Mouse (Mus musculus) adrenal gland, adult 2 months (tissue): ENCODE measurements around the gene Emx1. TPM values are rescaled to one million over a fixed set of nuclear protein-coding genes. Genes with fewer than 3 reads are reported as not detected.
A peak's percentile ranks its signal among the peaks of the same experiment; 100 is the strongest.

Experiments used
- DNase-seq: peaks from one replicate; pipeline ENCODE4 v3.0.0; 2021
- polyA plus RNA-seq: library from polyadenylated mRNA; depleted of rRNA; stranded (reverse); fragments of >200 nt; gene quantifications from 2 replicates; pipeline ENCODE4 v1.2.3, GENCODE M21; 2012
- total RNA-seq, 2 experiments: library from RNA; stranded (reverse); gene quantifications; 2 replicates each; pipeline ENCODE4 v1.2.3; 2021

Emx1 gene
- total and polyA plus RNA-seq, 3 experiments: not detected

- no peak for DNase-seq
These were observed 2.1 kb downstream of the Emx1 start for GRCm38 (mm10) chr6:85189361-85189760.

- peak; percentile 40 for DNase-seq
These were observed 2.8 kb downstream of the Emx1 start for GRCm38 (mm10) chr6:85189911-85190591.

GRCm38 (mm10) chr6:85190671-85191070 lies 3.4 kb downstream of the Emx1 start:
- no peak for DNase-seq

DNA sequence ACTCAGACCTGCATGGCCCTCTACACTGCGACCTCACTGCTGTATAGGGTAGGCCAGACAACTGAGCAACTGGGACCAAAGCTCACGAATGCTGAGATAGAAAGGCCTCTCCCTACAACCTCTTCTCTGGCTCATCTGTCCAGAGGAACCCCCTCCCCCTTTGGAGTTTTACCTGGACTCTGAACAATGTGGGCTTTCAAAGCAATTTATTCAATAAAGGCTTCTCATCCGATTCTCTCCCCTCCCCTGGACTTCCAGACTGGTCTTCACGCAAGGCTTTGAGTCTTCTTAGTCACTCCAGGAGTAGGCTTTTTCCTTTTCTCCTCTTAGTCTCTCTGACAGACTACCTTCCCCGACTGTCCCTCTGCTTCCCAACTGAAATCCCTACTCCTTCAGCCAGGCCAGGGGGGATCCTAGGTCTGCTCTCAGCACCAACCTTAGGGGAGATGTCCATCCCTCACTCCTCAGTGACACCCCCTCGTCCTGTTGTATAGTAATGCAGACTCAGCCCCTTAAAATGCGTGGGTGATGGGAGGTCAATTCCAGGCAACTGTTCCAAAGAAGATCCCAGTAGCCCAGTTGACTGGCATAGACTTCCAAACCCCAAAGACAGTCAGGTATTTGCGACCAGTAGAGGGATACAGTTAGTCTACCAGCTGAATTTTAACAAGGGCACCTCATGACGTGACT lies 4.7 kb downstream of the Emx1 start:
- no peak for DNase-seq

DNA sequence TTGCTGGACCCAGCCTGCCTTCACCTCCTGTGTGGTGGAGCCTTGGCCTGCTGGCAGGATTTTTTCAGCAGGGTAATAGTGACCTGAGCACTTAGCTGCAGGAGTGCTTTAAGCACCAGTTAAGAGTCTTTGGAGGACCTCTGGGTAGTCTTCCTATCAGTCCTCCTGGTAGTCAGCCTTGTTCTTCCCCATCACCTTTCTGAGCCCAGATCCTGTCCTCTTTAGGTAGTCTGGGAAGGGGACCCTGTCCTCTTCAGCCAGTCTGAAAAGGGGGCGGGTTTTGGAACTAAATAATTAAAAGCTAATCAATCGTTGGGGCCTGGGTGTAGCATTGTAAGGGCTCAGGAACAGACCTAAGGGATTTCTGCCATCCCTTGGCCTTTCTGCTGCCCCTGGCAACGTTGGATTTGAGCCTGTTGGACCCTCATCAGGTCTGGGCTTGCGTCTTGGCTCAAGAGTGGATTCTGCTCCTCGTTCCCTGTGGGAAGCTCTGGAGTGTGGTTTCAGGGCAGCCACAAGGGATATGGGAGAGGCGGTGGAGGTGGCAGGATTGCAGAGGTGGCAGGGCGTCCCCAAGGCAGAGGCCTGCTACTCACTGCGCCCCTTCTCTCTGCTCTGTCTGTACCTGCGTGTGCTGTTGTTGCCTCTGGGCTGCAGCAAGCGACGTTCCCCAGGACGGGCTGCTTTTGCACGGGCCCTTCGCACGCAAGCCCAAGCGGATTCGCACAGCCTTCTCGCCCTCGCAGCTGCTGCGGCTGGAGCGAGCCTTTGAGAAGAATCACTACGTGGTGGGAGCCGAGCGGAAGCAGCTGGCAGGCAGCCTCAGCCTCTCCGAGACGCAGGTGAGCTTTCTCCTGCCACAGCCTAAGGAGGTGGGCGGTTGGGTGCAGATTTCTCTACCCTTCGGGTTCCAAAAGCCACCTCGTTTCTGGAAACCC lies 6.4 kb downstream of the Emx1 start:
- no peak for DNase-seq

DNA sequence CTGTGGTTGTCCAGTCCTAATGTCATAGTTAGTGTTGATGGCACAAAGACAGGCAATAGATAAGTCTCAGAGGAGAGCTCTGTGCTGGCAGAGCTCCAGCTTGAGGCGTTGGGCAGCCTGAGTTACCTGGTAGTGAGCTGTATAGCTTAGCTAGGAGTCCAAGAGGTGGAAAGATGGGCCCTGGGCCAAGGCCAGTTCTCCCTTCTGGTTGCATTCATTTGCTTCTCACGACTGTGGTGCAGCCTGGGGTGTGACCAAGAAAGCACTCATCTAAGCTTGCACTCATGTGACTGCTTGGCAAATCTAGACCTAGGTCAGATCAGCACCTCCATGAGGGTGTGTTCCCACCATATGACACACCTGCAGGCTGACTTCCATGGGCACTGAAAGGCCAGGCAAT lies 10.7 kb downstream of the Emx1 start:
- no peak for DNase-seq

DNA sequence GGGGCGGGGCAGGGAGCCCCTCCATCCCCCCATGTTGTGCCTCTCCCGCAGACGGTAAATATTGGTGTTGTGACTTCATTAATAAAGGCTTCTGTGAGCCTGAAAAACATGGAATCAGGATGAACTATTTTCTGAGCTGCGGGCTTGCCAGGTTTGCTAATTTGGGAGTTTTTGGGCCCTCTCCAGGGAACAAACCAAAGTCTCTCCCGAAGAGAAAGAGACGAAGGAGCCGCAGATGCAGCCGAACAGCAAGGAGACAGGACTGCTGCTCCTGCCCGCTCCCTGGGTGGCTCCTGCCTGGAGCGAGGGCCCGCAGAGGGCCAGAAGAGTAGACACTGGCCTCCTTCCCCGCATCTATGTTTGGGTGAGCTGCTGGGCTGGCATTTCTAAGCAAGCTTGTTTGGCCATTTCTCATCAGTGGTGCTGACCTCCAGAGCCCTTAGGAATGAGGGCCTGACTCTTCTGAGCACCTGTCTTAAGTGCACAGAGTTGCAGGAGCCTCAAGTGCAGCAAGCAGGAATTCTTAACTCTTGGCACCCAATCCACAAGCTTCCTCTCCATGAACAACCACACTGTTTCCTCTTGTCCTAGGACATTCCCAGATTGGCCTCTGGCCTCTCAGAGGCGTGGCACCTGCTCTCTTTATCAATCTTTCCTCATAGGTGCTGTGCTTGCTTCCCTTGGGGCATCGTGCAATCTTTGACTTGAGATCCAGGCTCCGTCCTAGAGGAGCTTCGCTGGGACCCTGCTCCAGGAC lies 19.1 kb downstream of the Emx1 start:
- no peak for DNase-seq

DNA sequence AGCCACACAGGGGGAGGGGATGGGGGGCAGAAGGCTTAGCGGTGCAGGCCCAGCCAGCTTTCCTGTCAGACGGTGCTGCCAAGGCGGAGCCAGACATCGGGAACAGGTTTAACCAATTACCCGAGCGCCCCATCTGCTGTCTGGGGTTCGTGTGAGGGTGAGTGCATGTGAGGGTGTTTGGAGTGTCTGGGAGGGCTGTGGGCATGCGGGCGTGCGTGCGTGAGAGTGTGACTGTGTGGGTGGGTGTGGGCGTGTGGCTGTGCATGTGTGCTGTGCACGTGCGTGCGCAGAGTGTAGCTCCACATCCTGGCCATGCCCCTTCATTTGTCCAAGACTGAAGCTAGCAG lies 19.7 kb downstream of the Emx1 start:
- DNase-seq: no peak

DNA sequence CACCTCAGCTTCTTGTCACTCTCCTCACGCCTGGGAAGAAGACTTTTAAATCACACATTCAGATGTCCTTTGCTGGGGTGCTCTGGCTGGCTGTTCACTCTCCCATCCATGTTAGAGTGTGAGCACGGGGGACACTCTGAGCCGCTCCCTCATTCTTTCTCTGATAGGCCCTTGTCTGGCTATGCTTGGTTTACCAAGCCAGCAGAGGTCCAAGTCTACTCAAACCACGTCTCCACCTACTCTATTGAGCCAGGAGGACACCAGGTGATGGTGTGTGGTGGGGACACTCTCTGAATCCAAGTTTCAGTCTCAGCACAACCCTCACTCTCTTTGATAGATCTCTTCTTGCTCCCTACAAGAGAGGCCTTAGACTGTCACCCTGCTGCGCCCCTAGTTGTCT lies 20.1 kb downstream of the Emx1 start:
- no peak for DNase-seq

- peak; percentile 63 for DNase-seq
These were observed 22.2 kb downstream of the Emx1 start for GRCm38 (mm10) chr6:85209226-85209967.

DNA sequence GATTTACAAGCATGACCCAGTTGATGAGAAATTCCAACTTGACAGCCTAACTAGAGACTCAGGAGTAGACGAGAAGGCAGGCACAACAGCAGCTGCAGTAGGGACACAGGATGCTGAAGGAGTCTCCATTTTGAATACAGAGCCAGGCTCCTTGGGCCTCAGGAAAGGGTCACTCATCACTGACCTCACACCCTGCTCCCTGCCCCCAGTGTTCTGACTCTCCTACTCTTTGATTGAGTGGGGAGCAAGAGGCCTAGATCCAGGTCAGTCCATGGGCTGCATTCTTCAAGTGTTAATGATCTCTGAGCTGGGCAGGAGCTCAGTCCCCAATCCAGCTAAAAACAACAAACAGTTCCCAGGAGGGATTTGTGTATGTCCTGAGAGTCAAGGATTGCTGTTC lies 23.4 kb downstream of the Emx1 start:
- DNase-seq: no peak

- DNase-seq: no peak
These were observed 31.0 kb downstream of the Emx1 start for GRCm38 (mm10) chr6:85218251-85218650.

DNA sequence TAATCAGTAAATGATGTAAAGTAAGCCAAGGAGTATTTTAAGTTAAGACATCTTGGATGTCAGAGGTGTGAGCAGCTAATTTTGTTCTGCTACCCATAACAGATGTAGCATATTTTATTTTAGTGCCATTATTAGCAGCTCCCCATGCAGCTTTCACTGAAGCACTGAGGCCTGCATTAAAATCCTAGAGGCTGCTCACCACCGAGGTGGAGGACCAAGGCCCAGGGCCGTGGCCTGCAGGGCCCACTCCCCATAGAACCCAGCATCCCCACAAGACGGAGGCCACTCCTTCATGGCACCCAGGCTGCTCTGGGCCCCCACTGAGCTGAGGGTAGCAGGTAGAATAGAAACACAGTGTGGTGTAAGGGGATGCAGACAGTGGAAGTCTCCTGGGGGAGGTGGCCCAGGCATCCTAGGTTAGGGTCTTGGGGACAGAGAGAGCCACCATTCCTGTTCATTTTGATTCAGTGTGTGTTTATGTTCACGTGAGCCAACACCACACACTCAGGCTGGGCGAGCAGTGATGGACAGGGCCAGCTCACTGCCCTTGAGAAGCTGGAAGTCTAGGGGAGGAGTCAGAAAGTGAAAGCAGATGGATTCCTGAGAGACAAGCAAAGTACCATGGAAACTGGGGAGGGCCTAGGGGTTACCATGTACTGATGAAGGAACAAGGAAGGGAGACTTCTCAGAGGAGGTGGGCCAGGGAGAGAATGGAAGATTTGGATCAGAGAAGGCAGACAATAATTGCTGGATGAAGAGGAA lies 31.6 kb downstream of the Emx1 start:
- DNase-seq: peak; percentile 46

DNA sequence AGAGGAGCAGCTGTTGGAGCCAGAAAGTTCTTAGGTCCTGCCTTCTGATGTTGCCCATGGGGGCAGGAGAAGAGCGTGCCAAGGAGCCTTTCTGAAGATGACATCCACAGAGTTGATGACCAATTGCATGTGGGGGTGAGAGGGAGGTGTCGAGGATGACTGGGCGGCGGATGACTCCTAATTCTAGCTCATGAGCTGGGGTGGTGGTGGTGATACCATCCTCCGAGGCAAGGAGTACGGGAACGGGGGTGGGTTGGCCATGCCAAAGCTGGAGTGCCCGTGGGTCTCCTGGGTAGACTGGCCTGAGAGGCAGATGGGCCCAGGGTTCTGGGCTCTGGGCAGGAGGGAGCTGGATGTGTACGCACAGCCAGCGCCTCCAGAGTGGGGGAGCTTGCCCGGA lies 32.5 kb downstream of the Emx1 start:
- no peak for DNase-seq

- DNase-seq: no peak
These were observed 33.7 kb downstream of the Emx1 start for GRCm38 (mm10) chr6:85220917-85221316.

GRCm38 (mm10) chr6:85222551-85222950 lies 35.3 kb downstream of the Emx1 start:
- no peak for DNase-seq

GRCm38 (mm10) chr6:85223498-85224150 lies 36.4 kb downstream of the Emx1 start:
- no peak for DNase-seq

- DNase-seq: peak; percentile 18
These were observed 37.2 kb downstream of the Emx1 start for GRCm38 (mm10) chr6:85224442-85224891.

DNA sequence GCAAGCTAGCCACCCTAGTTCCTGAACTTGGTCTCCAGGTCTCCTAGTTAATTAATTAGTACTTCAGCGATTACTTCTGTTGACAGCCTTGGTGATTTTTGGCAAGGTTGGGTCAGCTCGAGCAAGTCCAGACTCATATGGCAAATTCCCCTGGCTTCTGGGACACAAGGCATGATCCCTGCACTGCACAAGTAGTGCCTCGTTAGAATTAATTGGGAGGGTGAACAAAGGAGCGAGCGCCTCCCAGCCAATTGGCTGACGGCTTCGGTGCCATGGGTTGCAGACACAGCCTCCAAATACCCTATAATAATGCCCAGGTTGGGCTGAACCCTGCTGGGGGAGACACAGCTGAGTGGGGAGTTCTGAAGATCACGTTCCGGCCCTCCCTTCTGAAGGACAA lies 39.3 kb downstream of the Emx1 start:
- DNase-seq: no peak

- no peak for DNase-seq
These were observed 40.3 kb downstream of the Emx1 start for GRCm38 (mm10) chr6:85227520-85227919.
